Mouse (Mus musculus): Measurements from ENCODE around the gene Fam92a.

DNA sequence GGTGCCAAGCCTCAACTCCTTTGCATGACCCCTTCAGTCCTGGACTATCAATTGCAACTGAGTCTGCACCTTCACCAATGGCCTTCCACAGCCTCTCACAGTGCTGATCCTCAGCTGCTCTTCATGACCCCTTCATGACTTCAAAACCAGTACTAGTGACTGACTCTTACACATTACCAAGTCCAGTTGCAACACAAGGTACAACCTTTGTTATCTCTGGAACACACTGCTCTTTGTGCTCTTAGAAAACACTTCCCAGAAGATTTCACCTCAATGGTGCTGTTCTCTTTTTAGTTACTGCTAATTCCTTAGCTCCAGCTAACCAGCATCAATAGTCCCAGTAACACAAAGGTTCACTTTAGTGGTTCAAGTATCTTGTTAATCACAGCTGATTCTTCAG, 24.2 kb downstream of the Fam92a start:
- no peak for TF ChIP-seq POLR2A (IDR thresholded peaks at IDR 0.05; ENCODE audit: control insufficient read depth, extremely low read depth, insufficient read depth, low read length, poor library complexity)
- no peak for TF ChIP-seq CTCF (IDR thresholded peaks at IDR 0.05; ENCODE audit: borderline replicate concordance, control insufficient read depth, extremely low read depth, insufficient read depth, low read length, poor library complexity)

Data from thymus, adult 2 months (tissue).